Comparison of ENCODE assay signal across 9 mouse cellular contexts in the genomic region with DNA sequence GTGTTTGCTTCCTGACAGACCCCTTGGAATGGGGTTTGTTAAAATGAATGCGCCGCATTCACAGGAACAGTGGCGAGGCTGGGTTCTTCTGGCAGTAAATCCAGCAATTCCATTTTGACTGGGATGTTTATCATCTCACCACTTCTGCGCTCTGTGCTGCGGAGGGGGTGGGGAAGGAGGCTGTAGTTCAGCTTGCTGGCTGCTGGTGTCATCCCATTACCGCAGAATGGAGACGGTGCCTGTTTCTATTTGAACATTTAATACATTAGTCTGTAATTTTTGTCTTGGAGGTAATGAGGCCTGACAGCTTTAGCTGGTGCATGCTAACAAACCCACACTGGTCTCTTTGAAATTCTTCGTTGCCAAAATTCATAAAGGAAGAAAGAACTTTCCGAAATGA.
A peak's percentile ranks its signal among the peaks of the same experiment; 100 is the strongest.
DNase-seq lines count a peak whose midpoint lies in the region; ATAC-seq and TF ChIP-seq lines count a peak whose summit lies in the region.
"Had no signal": no experiment of that assay in that cellular context is flagged by ENCODE, and none has a peak within 500 bp of the region (broad histone marks: within the 10 kb centered on the region; RNA-seq: fewer than 3 reads in every experiment).

No protein-coding gene starts in this region.

- H3K9ac ChIP-seq in heart, embryonic 16.5 days (ENCODE audit: low read length), result no peak overlapping the region
- no peak overlapping the region for H3K9ac ChIP-seq in stomach, embryonic 16.5 days (ENCODE audit: low read length)

- H3K4me3 ChIP-seq in heart, embryonic 16.5 days (ENCODE audit: low read length), result no peak overlapping the region
- no peak overlapping the region for H3K4me3 ChIP-seq in embryonic fibroblast, embryonic 13.5 days (ENCODE audit: insufficient read depth, low read length)
- no peak overlapping the region for H3K4me3 ChIP-seq in stomach, embryonic 16.5 days (replicated peaks; ENCODE audit: low read length)

- intact Hi-C loops in heart, postnatal 36 days (cut with DNase I), result no loop called here

- no peak overlapping the region for H3K27ac ChIP-seq in heart, embryonic 16.5 days (ENCODE audit: low read length)
- H3K27ac ChIP-seq in embryonic fibroblast, embryonic 13.5 days (ENCODE audit: insufficient read depth, low read length), result no peak overlapping the region
- H3K27ac ChIP-seq in stomach, embryonic 16.5 days (ENCODE audit: low read length), result no peak overlapping the region

- no peaks in the 10 kb centered on the region for H3K9me3 ChIP-seq in heart, embryonic 16.5 days (replicated peaks; ENCODE audit: control insufficient read depth, low read length)
- no peaks in the 10 kb centered on the region for H3K9me3 ChIP-seq in stomach, embryonic 16.5 days (replicated peaks; ENCODE audit: control insufficient read depth, low read length)
- H3K9me3 ChIP-seq: G1E had no signal

- WGBS in heart, embryonic 16.5 days, result 41% methylated on average over 9 of the region's 9 CpGs
- WGBS in stomach, embryonic 16.5 days, result 25% methylated on average over 9 of the region's 9 CpGs

- no peak for TF ChIP-seq POLR2A in embryonic fibroblast, embryonic 13.5 days (IDR thresholded peaks at IDR 0.05; ENCODE audit: low read depth, low read length)

- TF ChIP-seq CTCF in embryonic fibroblast, embryonic 13.5 days (IDR thresholded peaks at IDR 0.05; ENCODE audit: borderline replicate concordance, insufficient read depth, low read length), result peak; percentile 61; the same call in 1 of the 2 replicates

- no peak overlapping the region for H3K4me2 ChIP-seq in heart, embryonic 16.5 days (ENCODE audit: low read depth, low read length)
- H3K4me2 ChIP-seq in stomach, embryonic 16.5 days (ENCODE audit: low read depth, low read length), result 0 out of 2 replicates have a peak overlapping the region, but pooled peaks have one; percentile 14

- H3K4me1 ChIP-seq in heart, embryonic 16.5 days (ENCODE audit: control insufficient read depth, insufficient read depth, low read length), result no peaks in the 10 kb centered on the region
- no peaks in the 10 kb centered on the region for H3K4me1 ChIP-seq in embryonic fibroblast, embryonic 13.5 days (ENCODE audit: control insufficient read depth, insufficient read depth, low read length)
- H3K4me1 ChIP-seq in stomach, embryonic 16.5 days (ENCODE audit: control insufficient read depth, insufficient read depth, low read length), result no peaks in the 10 kb centered on the region

- ATAC-seq in heart, embryonic 16.5 days (replicated peaks; ENCODE audit: extremely low read depth, insufficient read depth, low FRiP score), result 0 out of 2 replicates have a peak, but pooled peaks have one; percentile 45
- 0 out of 2 replicates have a peak, but pooled peaks have one; percentile 44 for ATAC-seq in stomach, embryonic 16.5 days (ENCODE audit: insufficient read depth, low FRiP score)

- no peak for DNase-seq in heart, postnatal 36 days
- DNase-seq in adrenal gland, postnatal 25 days, result peak; percentile 16
- DNase-seq in kidney, postnatal 14 days, result peak; percentile 12
- peak; percentile 40 for DNase-seq in mesoderm, embryonic 11.5 days (ENCODE audit: low read depth, low spot score)
- no peak for DNase-seq in MN1 (ENCODE audit: low spot score)

- H3K27me3 ChIP-seq in heart, embryonic 16.5 days (ENCODE audit: control insufficient read depth, insufficient read depth, low read length), result no peaks in the 10 kb centered on the region
- no peaks in the 10 kb centered on the region for H3K27me3 ChIP-seq in stomach, embryonic 16.5 days (ENCODE audit: control insufficient read depth, insufficient read depth, low read length)

- no peaks in the 10 kb centered on the region for H3K36me3 ChIP-seq in heart, embryonic 16.5 days (ENCODE audit: control insufficient read depth, insufficient read depth)
- no peaks in the 10 kb centered on the region for H3K36me3 ChIP-seq in stomach, embryonic 16.5 days (ENCODE audit: control insufficient read depth, insufficient read depth, low read length)
- H3K36me3 ChIP-seq: G1E had no signal

Comparison
In these comparisons a context has a peak if more than half of its experiments do, and no peak if none do; other contexts are left out.
1. DNase-seq: peak in adrenal gland, postnatal 25 days (single experiment), kidney, postnatal 14 days (single experiment) and mesoderm, embryonic 11.5 days (single experiment); none in heart, postnatal 36 days (0 of 2) and MN1 (single experiment).